Mouse (Mus musculus): ENCODE measurements around the gene Efna3.

Gene Efna3

GRCm38 (mm10) chr3:89315930-89316831 is 6.6 kb downstream of the Efna3 start:
- peak; percentile 33 for DNase-seq (ENCODE audit: low read depth, low spot score)

- peak; percentile 87 for DNase-seq (ENCODE audit: low read depth, low spot score)
Measured at GRCm38 (mm10) chr3:89315195-89315929, 7.4 kb downstream of the Efna3 start.

GRCm38 (mm10) chr3:89314791-89315190 is 8.0 kb downstream of the Efna3 start:
- DNase-seq (ENCODE audit: low read depth, low spot score) = no peak

- no peak for DNase-seq (ENCODE audit: low read depth, low spot score)
Measured at GRCm38 (mm10) chr3:89314340-89314739, 8.4 kb downstream of the Efna3 start.

GRCm38 (mm10) chr3:89308089-89308488 is 14.7 kb downstream of the Efna3 start:
- DNase-seq (ENCODE audit: low read depth, low spot score) = peak; percentile 80

- no peak for DNase-seq (ENCODE audit: low read depth, low spot score)
Measured at GRCm38 (mm10) chr3:89305551-89306325, 17.0 kb downstream of the Efna3 start.

GRCm38 (mm10) chr3:89305105-89305504 is 17.7 kb downstream of the Efna3 start:
- DNase-seq (ENCODE audit: low read depth, low spot score) = no peak

GRCm38 (mm10) chr3:89304440-89304839 is 18.3 kb downstream of the Efna3 start:
- no peak for DNase-seq (ENCODE audit: low read depth, low spot score)

GRCm38 (mm10) chr3:89300514-89300913 is 22.3 kb downstream of the Efna3 start:
- no peak for DNase-seq (ENCODE audit: low read depth, low spot score)

- no peak for DNase-seq (ENCODE audit: low read depth, low spot score)
Measured at GRCm38 (mm10) chr3:89300071-89300470, 22.7 kb downstream of the Efna3 start.

GRCm38 (mm10) chr3:89299499-89299898 is 23.3 kb downstream of the Efna3 start:
- DNase-seq (ENCODE audit: low read depth, low spot score) = peak; percentile 85

- DNase-seq (ENCODE audit: low read depth, low spot score) = no peak
Measured at GRCm38 (mm10) chr3:89298908-89299307, 23.9 kb downstream of the Efna3 start.

GRCm38 (mm10) chr3:89296761-89297396 is 25.9 kb downstream of the Efna3 start:
- peak; percentile 70 for DNase-seq (ENCODE audit: low read depth, low spot score)

GRCm38 (mm10) chr3:89295685-89296230 is 27.0 kb downstream of the Efna3 start:
- no peak for DNase-seq (ENCODE audit: low read depth, low spot score)

- DNase-seq (ENCODE audit: low read depth, low spot score) = no peak
Measured at GRCm38 (mm10) chr3:89294195-89294594, 28.6 kb downstream of the Efna3 start.

- no peak for DNase-seq (ENCODE audit: low read depth, low spot score)
Measured at GRCm38 (mm10) chr3:89293247-89293918, 29.4 kb downstream of the Efna3 start.

- no peak for DNase-seq (ENCODE audit: low read depth, low spot score)
Measured at GRCm38 (mm10) chr3:89292303-89292702, 30.5 kb downstream of the Efna3 start.

- DNase-seq (ENCODE audit: low read depth, low spot score) = no peak
Measured at GRCm38 (mm10) chr3:89291874-89292273, 30.9 kb downstream of the Efna3 start.

- DNase-seq (ENCODE audit: low read depth, low spot score) = peak; percentile 47
Measured at GRCm38 (mm10) chr3:89288503-89288928, 34.2 kb downstream of the Efna3 start.

- DNase-seq (ENCODE audit: low read depth, low spot score) = no peak
Measured at GRCm38 (mm10) chr3:89287286-89287685, 35.5 kb downstream of the Efna3 start.
